In genomic region chr2:25892440-25892839, GRCm38 (mm10) we compare ENCODE assay signal across 19 mouse cellular contexts. TPM values are rescaled to one million over a fixed set of nuclear protein-coding genes. Genes with fewer than 3 reads are reported as not detected.
DNase-seq lines count a peak whose midpoint lies in the region; ATAC-seq and TF ChIP-seq lines count a peak whose summit lies in the region.
"Had no signal": no experiment of that assay in that cellular context is flagged by ENCODE, and none has a peak within 500 bp of the region (broad histone marks: within the 10 kb centered on the region; RNA-seq: fewer than 3 reads in every experiment).

No protein-coding gene starts in this region.

- no peak for DNase-seq in hindbrain, postnatal 0 days (ENCODE audit: low spot score)
- DNase-seq in 416B (ENCODE audit: low read depth), result peak; percentile 37
- DNase-seq in adrenal gland, postnatal 36 days, result peak; percentile 9 to 23
- DNase-seq in cerebellum, postnatal 25 days, result peak; percentile 71 to 80
- DNase-seq: gastrocnemius, adult 2 months; heart, postnatal 4 days; right cerebral cortex, postnatal 25 days; thymus, adult 2 months had no signal

- H3K27ac ChIP-seq in hindbrain, postnatal 0 days, result no peak overlapping the region
- no peak overlapping the region for H3K27ac ChIP-seq in hindbrain, embryonic 16.5 days (ENCODE audit: low read depth, low read length)
- no peak overlapping the region for H3K27ac ChIP-seq in forebrain, embryonic 13.5 days
- H3K27ac ChIP-seq in heart, embryonic 11.5 days (ENCODE audit: low read depth, low read length), result no peak overlapping the region
- H3K27ac ChIP-seq: gastrocnemius, adult 2 months; limb, embryonic 13.5 days; lung, embryonic 15.5 days had no signal

- H3K4me1 ChIP-seq in hindbrain, postnatal 0 days (ENCODE audit: insufficient read depth, low read length), result no peaks in the 10 kb centered on the region
- no peaks in the 10 kb centered on the region for H3K4me1 ChIP-seq in hindbrain, embryonic 16.5 days (ENCODE audit: control insufficient read depth, insufficient read depth, low read depth, low read length)
- no peaks in the 10 kb centered on the region for H3K4me1 ChIP-seq in forebrain, embryonic 13.5 days
- no peaks in the 10 kb centered on the region for H3K4me1 ChIP-seq in heart, embryonic 11.5 days (ENCODE audit: control insufficient read depth, insufficient read depth, low read length)
- H3K4me1 ChIP-seq: limb, embryonic 13.5 days; lung, embryonic 15.5 days had no signal

- no peak overlapping the region for H3K9ac ChIP-seq in hindbrain, postnatal 0 days (replicated peaks; ENCODE audit: low read length)
- no peak overlapping the region for H3K9ac ChIP-seq in hindbrain, embryonic 16.5 days (ENCODE audit: low read depth, low read length)
- H3K9ac ChIP-seq in forebrain, embryonic 13.5 days, result no peak overlapping the region
- no peak overlapping the region for H3K9ac ChIP-seq in heart, embryonic 11.5 days (ENCODE audit: low read depth, low read length)
- H3K9ac ChIP-seq: limb, embryonic 13.5 days; lung, embryonic 15.5 days had no signal

- WGBS in hindbrain, postnatal 0 days, result 76% methylated on average over 7 of the region's 7 CpGs
- 85% methylated on average over 7 of the region's 7 CpGs for WGBS in hindbrain, embryonic 16.5 days
- 85% methylated on average over 7 of the region's 7 CpGs for WGBS in forebrain, embryonic 13.5 days
- 79% methylated on average over 7 of the region's 7 CpGs for WGBS in heart, embryonic 11.5 days (ENCODE audit: insufficient replicate concordance)

- no peaks in the 10 kb centered on the region for H3K9me3 ChIP-seq in hindbrain, postnatal 0 days (ENCODE audit: low read length)
- H3K9me3 ChIP-seq in hindbrain, embryonic 16.5 days (ENCODE audit: control insufficient read depth, low read length), result no peaks in the 10 kb centered on the region
- no peaks in the 10 kb centered on the region for H3K9me3 ChIP-seq in forebrain, embryonic 13.5 days (replicated peaks)
- H3K9me3 ChIP-seq in heart, embryonic 11.5 days (replicated peaks; ENCODE audit: control insufficient read depth, low read length), result no peaks in the 10 kb centered on the region
- H3K9me3 ChIP-seq: limb, embryonic 13.5 days; lung, embryonic 15.5 days had no signal

- H3K36me3 ChIP-seq in hindbrain, postnatal 0 days (ENCODE audit: insufficient read depth, low read length), result no peaks in the 10 kb centered on the region
- H3K36me3 ChIP-seq in hindbrain, embryonic 16.5 days (ENCODE audit: control insufficient read depth, insufficient read depth, low read length), result no peaks in the 10 kb centered on the region
- no peaks in the 10 kb centered on the region for H3K36me3 ChIP-seq in forebrain, embryonic 13.5 days (ENCODE audit: poor library complexity, severe bottlenecking)
- H3K36me3 ChIP-seq in heart, embryonic 11.5 days (ENCODE audit: control insufficient read depth, insufficient read depth, low read length), result no peaks in the 10 kb centered on the region
- H3K36me3 ChIP-seq: limb, embryonic 13.5 days; lung, embryonic 15.5 days had no signal

- no peaks in the 10 kb centered on the region for H3K27me3 ChIP-seq in hindbrain, postnatal 0 days (ENCODE audit: insufficient read depth, low read length)
- no peaks in the 10 kb centered on the region for H3K27me3 ChIP-seq in hindbrain, embryonic 16.5 days (replicated peaks; ENCODE audit: control insufficient read depth, insufficient read depth, low read length)
- no peaks in the 10 kb centered on the region for H3K27me3 ChIP-seq in forebrain, embryonic 13.5 days
- 0 out of 2 replicates have a peak, but pooled peaks cover 2% of the 10 kb centered on the region for H3K27me3 ChIP-seq in heart, embryonic 11.5 days (ENCODE audit: control insufficient read depth, insufficient read depth, low read length)
- H3K27me3 ChIP-seq: limb, embryonic 13.5 days; lung, embryonic 15.5 days had no signal

- no peak overlapping the region for H3K4me3 ChIP-seq in hindbrain, postnatal 0 days (ENCODE audit: low read length)
- no peak overlapping the region for H3K4me3 ChIP-seq in hindbrain, embryonic 16.5 days (ENCODE audit: low read length)
- H3K4me3 ChIP-seq in forebrain, embryonic 13.5 days, result no peak overlapping the region
- no peak overlapping the region for H3K4me3 ChIP-seq in heart, embryonic 11.5 days (ENCODE audit: low read depth, low read length)
- H3K4me3 ChIP-seq: gastrocnemius, adult 2 months; limb, embryonic 13.5 days; lung, embryonic 15.5 days had no signal

- H3K4me2 ChIP-seq in hindbrain, postnatal 0 days (ENCODE audit: low read depth, low read length), result no peak overlapping the region
- no peak overlapping the region for H3K4me2 ChIP-seq in hindbrain, embryonic 16.5 days (ENCODE audit: low read length)
- no peak overlapping the region for H3K4me2 ChIP-seq in forebrain, embryonic 13.5 days
- H3K4me2 ChIP-seq in heart, embryonic 11.5 days, result no peak overlapping the region
- H3K4me2 ChIP-seq: limb, embryonic 13.5 days; lung, embryonic 15.5 days had no signal

- no peak for ATAC-seq in hindbrain, postnatal 0 days
- ATAC-seq in hindbrain, embryonic 16.5 days, result no peak
- no peak for ATAC-seq in forebrain, embryonic 13.5 days
- no peak; the same call in 1 of the 2 replicates for ATAC-seq in heart, embryonic 11.5 days (replicated peaks; ENCODE audit: insufficient number of reproducible peaks, low FRiP score, low TSS enrichment)
- ATAC-seq: activated CD4-positive, CD25-positive, alpha-beta regulatory T cell, adult 4 months; intestine, embryonic 16.5 days had no signal

- TF ChIP-seq CTCF in hindbrain, postnatal 0 days (IDR thresholded peaks at IDR 0.05; ENCODE audit: low read depth), result peak; percentile 45; the same call in 1 of the 2 replicates

RNA-seq across cellular contexts. Expression of gene Kcnt1, which starts 28.9 kb away (rescaled TPM):
- total RNA-seq in hindbrain, postnatal 0 days (2014; rRNA removed), result 52.7 and 52.8 TPM in 2 replicates
- polyA plus RNA-seq in hindbrain, postnatal 0 days (2015; fragmentation: Nextera tagmentation; extraction: Ambion mirVana), result 21.9 and 23.2 TPM in 2 replicates
- polyA plus RNA-seq in hindbrain, embryonic 16.5 days (2015; fragmentation: Nextera tagmentation; extraction: Ambion mirVana), result 21.2 and 27.4 TPM in 2 replicates
- total RNA-seq in adrenal gland, postnatal 36 days (2021), result 1 to 10 TPM; 2.3 to 2.6 TPM
- polyA plus RNA-seq in forebrain, embryonic 13.5 days (2015; fragmentation: Nextera tagmentation; extraction: Ambion mirVana), result 3.2 and 4.5 TPM in 2 replicates
- polyA plus RNA-seq in heart, embryonic 11.5 days (2014; fragmentation: Nextera tagmentation; extraction: Ambion mirVana), result 0.04 TPM in 1 of 2 replicates, not detected in the other
- total RNA-seq: neutrophil, adult 5-6 weeks had no signal

RNA-seq across cellular contexts. Expression of gene Sohlh1, which starts 45.4 kb away (rescaled TPM):
- not detected in 2 replicates for total RNA-seq in hindbrain, postnatal 0 days (2014; rRNA removed)
- polyA plus RNA-seq in hindbrain, postnatal 0 days (2015; fragmentation: Nextera tagmentation; extraction: Ambion mirVana), result not detected in 2 replicates
- not detected in 2 replicates for polyA plus RNA-seq in hindbrain, embryonic 16.5 days (2015; fragmentation: Nextera tagmentation; extraction: Ambion mirVana)
- not detected for total RNA-seq in adrenal gland, postnatal 36 days (2021)
- polyA plus RNA-seq in forebrain, embryonic 13.5 days (2015; fragmentation: Nextera tagmentation; extraction: Ambion mirVana), result not detected in 2 replicates
- not detected in 2 replicates for polyA plus RNA-seq in heart, embryonic 11.5 days (2014; fragmentation: Nextera tagmentation; extraction: Ambion mirVana)
- total RNA-seq: gastrocnemius, adult 2 months; heart, postnatal 4 days; left cerebral cortex, adult 8-10 months; neutrophil, adult 5-6 weeks had no signal
- polyA plus RNA-seq: embryonic facial prominence, embryonic 14.5 days; forebrain, embryonic 11.5 days; intestine, embryonic 16.5 days; lung, embryonic 15.5 days had no signal
